ENCODE assay signal across 7 mouse cellular contexts in genomic region chr16:95535151-95535550, GRCm38 (mm10).
"Had no signal": no experiment of that assay in that cellular context is flagged by ENCODE, and none has a peak within 500 bp of the region (broad histone marks: within the 10 kb centered on the region; RNA-seq: fewer than 3 reads in every experiment).

No protein-coding gene starts in this region.

- DNase-seq: lung, embryonic 14.5 days; lung, postnatal 10 days; lung, postnatal 4 days; thymus, adult 18-20 months; thymus, postnatal 14 days had no signal

- ATAC-seq: hindbrain, postnatal 0 days; midbrain, embryonic 16.5 days had no signal
